Mouse (Mus musculus): ENCODE data around the gene Trp53bp1. TPM values are rescaled to one million over a fixed set of nuclear protein-coding genes. Genes with fewer than 3 reads are reported as not detected.

Trp53bp1 gene
- 15.5 and 18.7 TPM in 2 replicates for polyA plus RNA-seq (2015; fragmentation: Nextera tagmentation; extraction: Ambion mirVana)

DNA sequence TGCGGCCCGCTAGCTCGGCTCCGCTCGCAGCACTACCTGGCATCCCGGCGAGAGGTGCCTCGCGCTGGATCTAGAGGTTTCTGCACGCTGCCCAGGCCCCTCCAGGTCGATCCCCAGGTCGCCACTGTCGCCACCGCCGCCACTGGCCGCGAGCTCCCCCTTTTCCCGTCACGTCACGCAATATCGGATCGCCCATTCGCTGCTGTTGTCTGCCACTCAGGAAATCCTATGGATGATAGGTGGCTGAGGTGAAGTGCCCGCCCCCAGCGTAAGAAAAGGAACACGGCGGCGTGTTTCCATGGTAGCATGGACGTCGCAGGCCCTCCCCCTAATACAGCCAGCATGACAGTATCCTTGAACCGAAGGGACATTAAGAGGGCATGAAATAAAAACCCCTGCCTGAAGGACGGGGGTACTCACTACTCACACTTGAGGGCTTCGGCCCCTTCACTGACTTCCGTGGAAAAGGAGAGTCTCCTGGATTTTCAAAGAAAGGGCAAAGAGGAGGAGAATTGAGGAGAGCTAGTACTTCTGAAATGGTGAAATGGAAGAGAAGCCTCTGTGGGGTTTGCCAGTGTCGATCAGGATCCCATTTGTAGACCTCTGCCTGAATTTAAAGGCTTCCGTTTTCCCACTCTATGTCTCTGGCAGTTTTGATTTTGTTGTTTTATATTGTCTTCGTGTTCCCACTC lies at the start of gene Trp53bp1:
Gene Trp53bp1, minus strand, starts transcription at position 172 of the 692 bp plus-strand sequence.
- ATAC-seq (ENCODE audit: low read depth) (peak; percentile 99), DNase-seq (peak; percentile 90)
- WGBS (ENCODE audit: insufficient replicate concordance): under 1% methylated on average over 37 of the region's 37 CpGs
- Histone ChIP-seq H3K9me3 (replicated peaks) (no peaks in the 10 kb centered on the region), H3K4me1 (replicated peaks) (peaks cover 21% of the 10 kb centered on the region), H3K27ac (peak within 1 kb of the TSS; percentile 63), H3K4me2 (peak within 1 kb of the TSS; percentile 87), H3K27me3 (peaks cover 3% of the 10 kb centered on the region; the same call in 1 of the 2 replicates), H3K4me3 (replicated peaks) (peak within 1 kb of the TSS; percentile 88), H3K9ac (peak within 1 kb of the TSS; percentile 81), H3K36me3 (peaks cover 4% of the 10 kb centered on the region; the same call in 1 of the 2 replicates)

DNA sequence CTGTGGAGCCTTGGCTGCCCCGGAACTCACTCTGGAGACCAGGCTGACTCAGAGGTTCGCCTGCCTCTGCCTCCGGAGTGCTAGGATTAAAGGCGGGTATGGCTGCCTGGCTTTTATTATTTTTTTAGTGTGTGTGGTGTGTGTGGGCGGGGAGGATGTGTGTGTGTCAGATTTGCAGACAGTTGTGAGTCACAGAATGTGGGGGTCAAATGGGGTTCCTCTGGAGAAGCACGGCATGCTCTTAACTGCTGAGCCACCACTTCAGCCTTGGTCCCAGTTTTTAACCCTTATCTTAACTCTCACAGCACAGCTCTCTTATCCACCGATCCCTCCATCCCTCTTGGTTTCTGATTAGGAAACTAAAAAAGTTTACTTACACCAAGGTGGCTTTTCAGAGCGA lies 45.1 kb upstream of the Trp53bp1 start:
- peaks cover 8% of the 10 kb centered on the region for H3K4me1 ChIP-seq (replicated peaks)
- no peak overlapping the region for H3K27ac ChIP-seq
- H3K36me3 ChIP-seq: no peaks in the 10 kb centered on the region
- no peaks in the 10 kb centered on the region for H3K27me3 ChIP-seq
- H3K9me3 ChIP-seq (replicated peaks): no peaks in the 10 kb centered on the region
- DNase-seq: no peak
- no peak overlapping the region for H3K9ac ChIP-seq
- no peak overlapping the region for H3K4me3 ChIP-seq (replicated peaks)
- no peak for ATAC-seq (ENCODE audit: low read depth)
- WGBS (ENCODE audit: insufficient replicate concordance): 36% methylated on average over 8 of the region's 8 CpGs
- no peak overlapping the region for H3K4me2 ChIP-seq

DNA sequence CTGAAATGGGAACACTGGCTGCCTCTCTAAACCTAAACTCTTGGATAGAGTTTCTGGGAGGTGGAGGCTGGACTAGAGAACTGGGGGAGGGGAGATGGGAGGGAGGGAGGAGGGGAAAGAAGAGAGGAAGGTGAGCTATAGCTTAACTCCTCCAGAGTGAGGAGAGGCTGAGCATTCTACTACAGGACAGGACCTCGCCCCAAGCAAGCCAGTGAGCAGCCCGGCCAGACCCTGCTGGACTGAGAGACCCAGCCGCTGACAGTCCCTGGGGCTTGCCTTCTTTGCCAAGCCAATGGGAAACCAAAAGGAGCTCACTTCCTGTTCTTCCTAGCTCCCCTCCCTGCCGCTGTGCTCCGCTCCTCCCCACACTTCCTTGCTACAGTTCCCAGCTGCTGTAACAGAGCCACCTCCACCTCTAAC lies 37.8 kb upstream of the Trp53bp1 start:
- H3K27ac ChIP-seq: no peak overlapping the region

DNA sequence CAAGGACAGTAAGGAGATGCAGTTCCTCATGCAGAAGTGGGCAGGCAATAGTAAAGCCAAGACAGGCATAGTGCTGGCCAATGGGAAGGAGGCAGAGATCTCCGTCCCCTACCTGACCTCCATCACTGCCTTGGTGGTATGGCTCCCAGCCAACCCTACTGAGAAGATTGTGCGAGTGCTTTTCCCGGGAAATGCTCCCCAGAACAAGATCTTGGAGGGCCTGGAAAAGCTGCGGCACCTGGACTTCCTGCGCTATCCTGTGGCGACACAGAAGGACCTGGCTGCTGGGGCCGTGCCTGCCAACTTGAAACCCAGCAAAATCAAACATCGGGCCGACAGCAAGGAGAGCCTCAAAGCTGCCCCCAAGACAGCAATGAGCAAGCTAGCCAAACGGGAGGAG lies 28.8 kb upstream of the Trp53bp1 start:
- H3K27ac ChIP-seq: no peak overlapping the region
- peaks cover 98% of the 10 kb centered on the region for H3K27me3 ChIP-seq
- H3K4me3 ChIP-seq (replicated peaks): no peak overlapping the region
- peaks cover 15% of the 10 kb centered on the region for H3K4me1 ChIP-seq (replicated peaks)
- DNase-seq: no peak
- no peak overlapping the region for H3K9ac ChIP-seq
- WGBS (ENCODE audit: insufficient replicate concordance): 69% methylated on average over 10 of the region's 10 CpGs
- ATAC-seq (ENCODE audit: low read depth): no peak
- no peaks in the 10 kb centered on the region for H3K36me3 ChIP-seq
- no peak overlapping the region for H3K4me2 ChIP-seq
- H3K9me3 ChIP-seq (replicated peaks): no peaks in the 10 kb centered on the region

More for the DNA sequence above, 37.8 kb upstream of the Trp53bp1 start:
- H3K9me3 ChIP-seq (replicated peaks): no peaks in the 10 kb centered on the region
- peaks cover 43% of the 10 kb centered on the region for H3K27me3 ChIP-seq
- H3K36me3 ChIP-seq: no peaks in the 10 kb centered on the region
- DNase-seq (no peak), ATAC-seq (ENCODE audit: low read depth) (no peak)
- no peak overlapping the region for H3K4me3 ChIP-seq (replicated peaks)
- H3K4me2 ChIP-seq: no peak overlapping the region
- WGBS (ENCODE audit: insufficient replicate concordance): 17% methylated on average over 5 of the region's 5 CpGs
- no peak overlapping the region for H3K9ac ChIP-seq
- H3K4me1 ChIP-seq (replicated peaks): no peaks in the 10 kb centered on the region; the same call in 1 of the 2 replicates

DNA sequence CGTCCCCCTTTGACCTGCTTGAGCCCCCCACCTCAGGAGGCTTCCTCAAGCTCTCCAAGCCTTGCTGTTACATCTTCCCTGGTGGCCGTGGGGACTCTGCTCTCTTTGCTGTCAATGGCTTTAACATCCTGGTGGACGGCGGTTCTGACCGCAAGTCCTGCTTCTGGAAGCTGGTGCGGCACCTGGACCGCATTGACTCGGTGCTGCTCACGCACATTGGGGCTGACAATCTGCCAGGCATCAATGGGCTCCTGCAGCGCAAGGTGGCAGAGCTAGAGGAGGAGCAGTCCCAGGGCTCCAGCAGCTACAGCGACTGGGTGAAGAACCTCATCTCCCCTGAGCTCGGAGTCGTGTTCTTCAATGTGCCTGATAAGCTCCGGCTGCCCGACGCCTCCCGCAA lies 28.3 kb upstream of the Trp53bp1 start:
- 74% methylated on average over 17 of the region's 17 CpGs for WGBS (ENCODE audit: insufficient replicate concordance)
- Histone ChIP-seq H3K9ac (no peak overlapping the region), H3K4me2 (no peak overlapping the region), H3K36me3 (no peaks in the 10 kb centered on the region), H3K4me3 (replicated peaks) (no peak overlapping the region), H3K9me3 (replicated peaks) (no peaks in the 10 kb centered on the region), H3K4me1 (replicated peaks) (peaks cover 19% of the 10 kb centered on the region), H3K27ac (no peak overlapping the region), H3K27me3 (peaks cover 98% of the 10 kb centered on the region)
- DNase-seq (no peak), ATAC-seq (ENCODE audit: low read depth) (no peak)

DNA sequence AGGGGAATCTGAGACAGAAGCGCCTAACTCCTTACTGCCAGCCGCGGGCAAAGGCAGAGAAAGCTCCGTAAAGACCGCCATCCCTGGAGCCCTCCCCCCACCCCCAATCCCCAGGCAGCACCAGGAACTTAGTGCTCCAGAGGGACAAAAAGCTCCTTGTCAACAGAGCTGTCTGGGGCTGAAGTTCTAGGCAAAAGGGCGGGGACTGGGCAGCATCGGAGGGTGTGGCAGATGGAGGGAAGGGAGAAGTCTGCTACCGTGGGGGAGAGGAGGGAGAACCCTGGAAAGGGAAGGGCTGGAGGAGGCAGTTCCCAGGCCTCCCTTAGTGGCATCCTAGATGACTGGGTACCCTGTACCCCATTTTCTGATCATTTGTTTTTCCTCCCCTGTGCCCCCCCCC lies 26.9 kb upstream of the Trp53bp1 start:
- Histone ChIP-seq H3K4me3 (replicated peaks) (no peak overlapping the region), H3K27me3 (peaks cover 98% of the 10 kb centered on the region), H3K9ac (no peak overlapping the region), H3K4me2 (no peak overlapping the region), H3K36me3 (no peaks in the 10 kb centered on the region), H3K4me1 (replicated peaks) (peaks cover 26% of the 10 kb centered on the region), H3K9me3 (replicated peaks) (no peaks in the 10 kb centered on the region), H3K27ac (no peak overlapping the region)
- WGBS (ENCODE audit: insufficient replicate concordance): 7% methylated on average over 8 of the region's 8 CpGs
- ATAC-seq (ENCODE audit: low read depth) (no peak), DNase-seq (no peak)

DNA sequence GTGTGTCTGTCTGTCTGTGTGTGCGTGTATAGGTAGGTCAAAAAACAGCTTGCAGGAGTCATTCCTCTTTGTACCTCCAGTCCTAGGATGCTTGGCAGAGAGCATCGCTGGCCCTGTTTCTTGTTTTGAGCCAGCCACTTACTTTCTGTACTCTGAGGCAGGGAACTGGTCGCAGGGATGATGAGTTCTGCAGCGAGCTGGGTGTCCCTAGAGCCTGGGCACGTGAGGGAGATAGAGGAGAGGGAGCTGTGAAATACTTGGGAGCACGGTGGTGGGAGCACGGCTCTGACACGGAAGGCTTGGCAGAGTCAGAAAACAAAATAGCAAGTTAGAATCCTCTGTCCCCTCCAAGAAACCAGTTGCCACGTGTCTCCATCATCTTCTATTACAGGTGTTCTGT lies 26.5 kb upstream of the Trp53bp1 start:
- Histone ChIP-seq H3K36me3 (no peaks in the 10 kb centered on the region), H3K4me2 (no peak overlapping the region), H3K27ac (no peak overlapping the region), H3K4me1 (replicated peaks) (peaks cover 26% of the 10 kb centered on the region), H3K9me3 (replicated peaks) (no peaks in the 10 kb centered on the region), H3K4me3 (replicated peaks) (no peak overlapping the region), H3K27me3 (peaks cover 100% of the 10 kb centered on the region), H3K9ac (no peak overlapping the region)
- DNase-seq: no peak
- no peak for ATAC-seq (ENCODE audit: low read depth)
- 7% methylated on average over 9 of the region's 9 CpGs for WGBS (ENCODE audit: insufficient replicate concordance)

DNA sequence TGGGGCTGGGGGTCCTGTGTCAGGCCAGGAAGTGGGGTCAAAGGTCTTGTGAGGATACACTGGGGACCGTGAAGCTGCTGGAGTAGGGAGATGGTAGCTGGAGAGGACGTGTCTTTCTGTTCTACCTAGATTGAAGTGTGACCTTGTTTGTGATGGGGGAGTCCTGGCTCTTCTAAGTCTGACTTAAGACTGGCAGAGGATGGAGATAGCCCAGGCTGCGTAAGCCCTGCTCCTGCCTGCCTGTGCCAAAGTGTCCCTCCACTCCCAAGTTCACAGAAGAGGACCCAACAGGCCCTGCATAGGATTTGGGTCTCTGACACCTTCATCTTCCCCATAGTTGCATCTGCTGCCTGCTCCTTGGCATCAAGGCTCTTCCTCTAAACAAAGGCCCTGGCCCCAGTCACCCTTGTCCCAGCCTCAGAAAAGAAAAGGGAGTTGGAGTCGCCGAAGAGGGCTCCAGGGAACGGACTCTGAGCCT lies 25.6 kb upstream of the Trp53bp1 start:
- Histone ChIP-seq H3K4me2 (peak overlapping the region; percentile 41; the same call in 1 of the 2 replicates), H3K4me3 (replicated peaks) (no peak overlapping the region), H3K9me3 (replicated peaks) (no peaks in the 10 kb centered on the region), H3K9ac (no peak overlapping the region), H3K4me1 (replicated peaks) (peaks cover 26% of the 10 kb centered on the region), H3K27ac (no peak overlapping the region), H3K36me3 (no peaks in the 10 kb centered on the region), H3K27me3 (peaks cover 100% of the 10 kb centered on the region)
- ATAC-seq (ENCODE audit: low read depth) (no peak), DNase-seq (no peak)
- WGBS (ENCODE audit: insufficient replicate concordance): 12% methylated on average over 6 of the region's 6 CpGs

DNA sequence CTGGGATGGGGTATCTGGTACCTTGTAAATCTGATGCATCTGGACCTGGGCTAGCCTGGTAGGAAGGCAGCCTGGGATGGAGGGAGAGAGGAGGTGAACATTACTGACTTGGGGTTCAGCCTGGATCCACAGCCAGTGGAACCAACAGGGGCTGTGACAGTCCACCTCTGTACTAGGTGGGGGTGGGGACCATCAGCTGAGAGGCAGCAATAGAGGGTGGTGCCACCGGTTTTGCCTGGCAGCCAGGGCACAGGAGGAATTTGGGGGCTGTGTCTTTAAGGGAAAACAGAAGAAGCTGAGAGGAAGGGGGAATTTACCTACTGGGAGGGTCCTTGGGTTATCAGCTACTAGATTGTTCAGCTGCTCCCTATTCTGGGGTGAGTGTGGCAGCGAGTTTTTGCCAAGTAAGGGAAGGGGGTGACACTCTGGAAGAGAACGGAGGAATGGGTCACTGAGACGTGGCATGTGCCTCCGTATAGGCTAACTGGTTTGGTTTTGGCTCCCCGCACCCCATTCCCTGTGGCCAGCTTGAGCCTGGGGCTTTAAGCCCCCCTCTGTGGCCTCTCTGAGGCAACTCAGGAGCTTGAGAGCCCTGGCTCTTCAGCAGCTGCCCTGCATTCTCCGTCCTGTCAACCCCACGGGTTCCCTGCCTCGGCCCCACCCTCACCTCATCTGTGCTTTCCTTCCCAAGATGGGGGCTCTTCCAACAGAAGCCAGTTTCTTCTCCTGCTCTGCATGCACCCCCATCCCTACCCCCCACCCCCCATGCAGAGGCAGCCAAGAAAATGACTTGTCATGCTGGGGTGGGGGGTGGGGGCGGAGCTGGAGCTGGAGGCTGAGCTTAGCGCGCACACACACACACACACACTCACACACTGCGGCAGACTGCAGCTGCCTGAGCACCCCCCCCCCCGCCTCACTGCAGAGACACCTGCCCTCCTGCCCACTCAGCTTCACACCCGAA lies 24.7 kb upstream of the Trp53bp1 start:
- H3K9ac ChIP-seq: no peak overlapping the region
- 3% methylated on average over 15 of the region's 15 CpGs for WGBS (ENCODE audit: insufficient replicate concordance)
- peak overlapping the region; percentile 18 for H3K4me3 ChIP-seq (replicated peaks)
- no peaks in the 10 kb centered on the region for H3K36me3 ChIP-seq
- H3K27ac ChIP-seq: no peak overlapping the region
- peaks cover 100% of the 10 kb centered on the region for H3K27me3 ChIP-seq
- no peaks in the 10 kb centered on the region for H3K9me3 ChIP-seq (replicated peaks)
- ATAC-seq (ENCODE audit: low read depth) (no peak), DNase-seq (no peak)
- peaks cover 26% of the 10 kb centered on the region for H3K4me1 ChIP-seq (replicated peaks)
- H3K4me2 ChIP-seq: peak overlapping the region; percentile 41

DNA sequence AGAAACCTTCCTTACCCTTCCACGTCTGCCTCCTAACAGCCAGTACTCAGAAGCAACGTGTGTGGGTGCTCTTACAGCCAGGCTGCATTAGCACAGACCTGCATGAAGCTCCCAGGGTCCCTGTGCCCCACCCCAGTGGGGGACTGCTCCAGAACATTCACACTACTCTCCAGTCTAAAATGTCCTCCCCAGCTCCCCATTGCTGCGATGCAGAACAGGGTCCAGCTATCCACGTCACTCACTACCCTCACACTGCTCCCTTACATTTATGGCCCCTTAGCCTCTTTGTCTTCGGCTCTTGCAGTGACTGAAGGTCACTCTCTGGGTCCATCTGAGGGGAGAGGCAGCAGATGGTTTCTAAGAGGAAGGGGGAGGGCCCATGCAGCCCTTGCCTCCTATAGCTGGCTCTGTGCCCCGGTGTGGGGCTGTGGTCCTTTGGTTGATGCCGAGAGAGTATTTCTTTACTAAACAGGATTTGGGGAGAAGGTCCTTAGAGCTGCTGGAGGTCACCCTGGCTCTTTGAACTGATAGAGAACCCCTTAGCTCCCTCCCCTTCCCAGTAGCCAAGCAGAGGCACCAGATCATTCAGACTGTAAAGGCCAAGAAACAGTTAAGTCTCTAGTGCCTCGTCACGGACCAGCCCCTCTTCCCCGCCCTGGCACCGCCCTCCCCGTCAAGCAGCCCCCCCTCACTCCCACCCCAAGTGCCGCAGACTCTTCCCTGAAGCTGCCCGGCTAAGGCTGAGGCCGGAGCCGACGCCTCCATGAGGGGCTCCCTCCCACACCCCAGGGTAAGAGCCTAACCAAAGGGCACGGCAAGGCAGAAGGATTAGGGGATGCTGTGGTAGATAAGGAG lies 23.8 kb upstream of the Trp53bp1 start:
- DNase-seq: no peak
- H3K36me3 ChIP-seq: no peaks in the 10 kb centered on the region
- peaks cover 100% of the 10 kb centered on the region for H3K27me3 ChIP-seq
- H3K4me2 ChIP-seq: peak overlapping the region; percentile 41
- H3K9me3 ChIP-seq (replicated peaks): no peaks in the 10 kb centered on the region
- ATAC-seq (ENCODE audit: low read depth): no peak; the same call in 1 of the 2 replicates
- H3K27ac ChIP-seq: no peak overlapping the region
- 5% methylated on average over 18 of the region's 18 CpGs for WGBS (ENCODE audit: insufficient replicate concordance)
- no peak overlapping the region for H3K9ac ChIP-seq
- peak overlapping the region; percentile 18 for H3K4me3 ChIP-seq (replicated peaks)
- H3K4me1 ChIP-seq (replicated peaks): peaks cover 30% of the 10 kb centered on the region

Data from liver, embryonic 13.5 days (tissue).